Mouse (Mus musculus): Measurements from ENCODE around the gene Slit3.

- TF ChIP-seq CTCF (IDR thresholded peaks at IDR 0.05; ENCODE audit: extremely low read depth, insufficient read length, insufficient replicate concordance, low read depth, low read length): no peak
- TF ChIP-seq POLR2A (IDR thresholded peaks at IDR 0.05; ENCODE audit: low read depth, low read length): no peak
Measured at GRCm38 (mm10) chr11:35120894-35121610, at the start of gene Slit3.
